Mouse (Mus musculus): ENCODE measurements at regions not wholly inside any gene's neighbourhood (a gene's known extent, or its start where the extent isn't known, plus 50 kb on each side); places are given as distances from the start of the nearest gene placed in this dataset.
A peak's percentile ranks its signal among the peaks of the same experiment; 100 is the strongest.

GRCm38 (mm10) chr15:11774717-11775116 lies 132.4 kb downstream of the Npr3 start:
- DNase-seq (ENCODE audit: low spot score), result no peak

GRCm38 (mm10) chr15:11770596-11770995 lies 136.5 kb downstream of the Npr3 start:
- DNase-seq (ENCODE audit: low spot score), result no peak

DNA sequence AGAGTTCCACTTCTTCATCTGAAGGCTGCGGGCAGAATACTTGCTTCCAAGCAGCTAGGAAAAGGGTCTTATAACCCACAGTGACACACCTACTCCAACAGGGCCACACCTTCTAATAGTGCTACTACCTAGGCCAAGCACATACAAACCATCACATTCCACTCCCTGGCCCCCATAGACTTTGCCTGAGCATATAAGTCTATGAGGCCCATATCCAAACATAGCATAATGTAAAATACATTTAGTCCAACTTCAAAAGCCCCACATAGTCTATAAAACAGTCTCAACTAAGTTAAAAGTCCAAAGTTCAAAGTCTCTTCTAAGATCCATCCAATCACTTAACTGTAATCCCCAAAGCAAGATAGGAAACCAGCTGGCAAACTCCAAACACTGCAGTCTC lies 149.1 kb downstream of the Npr3 start:
- DNase-seq (ENCODE audit: low spot score), result no peak

DNA sequence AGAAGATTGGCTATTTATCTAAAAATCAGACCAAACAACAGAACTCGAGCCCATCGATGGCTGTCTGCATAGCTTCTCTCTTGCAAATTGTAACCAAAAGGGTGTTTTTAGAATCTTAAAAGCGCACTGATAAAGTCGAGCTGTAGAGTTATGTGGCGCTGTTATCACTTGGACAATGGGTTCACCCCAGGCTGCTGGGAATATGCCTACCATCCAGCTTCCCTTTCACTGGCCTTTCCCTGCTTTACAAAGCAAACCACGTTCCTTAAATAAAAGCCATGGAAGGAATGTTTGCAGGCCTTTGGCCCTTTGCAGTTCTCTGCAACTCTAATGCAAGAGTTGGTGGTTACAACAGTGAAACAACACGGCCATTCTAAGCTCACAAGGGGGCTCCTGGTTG lies 150.3 kb downstream of the Npr3 start:
- DNase-seq (ENCODE audit: low spot score), result no peak

DNA sequence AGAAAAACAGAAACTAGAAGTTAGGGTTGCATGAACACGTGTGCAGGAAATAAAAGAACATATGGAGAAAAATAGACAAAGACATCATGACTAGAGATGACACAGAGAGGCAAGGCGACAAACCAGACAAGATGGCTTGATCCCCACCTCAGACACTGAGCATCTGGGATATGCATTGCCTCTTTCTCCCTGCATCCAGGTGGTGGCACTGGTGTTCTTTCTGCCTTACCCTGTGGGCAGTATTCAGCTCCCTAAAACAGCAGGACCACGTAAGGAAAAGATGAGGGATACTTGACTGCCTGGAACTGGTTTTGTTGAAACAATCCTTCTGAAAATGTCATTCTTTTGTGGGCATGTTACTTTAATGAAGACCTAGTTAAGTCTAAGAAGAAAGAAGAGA lies 153.9 kb downstream of the Npr3 start:
- DNase-seq (ENCODE audit: low spot score), result peak; percentile 45

- DNase-seq (ENCODE audit: low spot score), result no peak
Measured at GRCm38 (mm10) chr15:11750893-11751292, 156.2 kb downstream of the Npr3 start.

GRCm38 (mm10) chr15:11749509-11749908 lies 157.6 kb downstream of the Npr3 start:
- DNase-seq (ENCODE audit: low spot score), result no peak

DNA sequence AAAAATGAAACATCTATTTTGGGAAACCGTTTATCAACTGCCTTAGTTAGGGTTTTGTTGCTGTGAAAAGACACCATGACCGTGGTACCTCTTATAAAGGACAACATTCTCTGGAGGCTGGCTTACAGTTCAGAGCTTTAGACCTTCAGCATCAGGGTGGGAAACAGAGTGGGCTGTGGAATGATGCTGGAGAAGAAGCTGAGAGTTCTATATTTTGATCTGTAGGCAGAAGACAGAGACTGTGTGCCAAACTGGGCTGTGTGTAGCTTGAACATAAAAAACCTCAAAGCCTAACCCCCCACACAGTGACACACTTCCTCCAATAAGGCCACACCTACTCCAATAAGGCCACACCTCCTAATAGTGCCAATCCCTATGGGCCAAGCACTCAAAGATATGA lies 158.8 kb downstream of the Npr3 start:
- DNase-seq (ENCODE audit: low spot score), result no peak

GRCm38 (mm10) chr15:11746754-11747153 lies 160.3 kb downstream of the Npr3 start:
- no peak for DNase-seq (ENCODE audit: low spot score)

DNA sequence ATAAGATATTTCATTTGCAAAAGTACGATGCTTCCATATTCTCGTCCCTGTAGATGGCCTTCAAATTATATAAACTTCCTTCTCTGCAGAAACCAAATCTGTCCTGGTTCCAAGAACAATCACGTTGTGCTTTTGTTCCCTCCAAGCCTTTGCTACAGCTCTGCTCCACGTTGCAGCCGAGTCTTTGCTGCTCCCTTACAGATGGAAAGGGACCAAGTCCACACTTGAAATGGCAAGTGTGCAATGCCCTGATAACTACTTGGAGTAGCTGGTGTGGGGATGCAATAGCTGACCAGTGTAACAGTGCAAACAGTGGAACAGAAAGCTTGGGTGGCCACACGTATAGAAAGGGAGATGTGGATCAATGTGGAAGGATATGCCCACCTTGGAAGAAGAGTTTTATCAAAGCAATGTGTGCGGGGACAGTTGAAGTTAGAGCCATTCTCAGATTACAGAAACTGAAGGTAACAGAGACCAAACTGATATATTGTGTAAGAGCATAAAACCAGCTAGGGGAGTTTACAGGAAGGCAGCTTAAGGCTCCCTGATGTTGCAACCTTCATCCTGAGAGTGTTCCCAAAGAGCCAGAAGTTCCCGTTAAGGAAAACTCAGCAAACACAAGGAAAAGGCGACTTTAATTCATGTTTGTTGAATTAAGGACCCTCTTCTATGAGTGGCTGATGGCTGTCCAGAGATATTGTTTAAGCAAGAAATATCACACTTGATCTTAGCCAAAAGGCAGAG lies 161.3 kb downstream of the Npr3 start:
- no peak for DNase-seq (ENCODE audit: low spot score)

GRCm38 (mm10) chr15:11744903-11745302 lies 162.2 kb downstream of the Npr3 start:
- DNase-seq (ENCODE audit: low spot score), result no peak

DNA sequence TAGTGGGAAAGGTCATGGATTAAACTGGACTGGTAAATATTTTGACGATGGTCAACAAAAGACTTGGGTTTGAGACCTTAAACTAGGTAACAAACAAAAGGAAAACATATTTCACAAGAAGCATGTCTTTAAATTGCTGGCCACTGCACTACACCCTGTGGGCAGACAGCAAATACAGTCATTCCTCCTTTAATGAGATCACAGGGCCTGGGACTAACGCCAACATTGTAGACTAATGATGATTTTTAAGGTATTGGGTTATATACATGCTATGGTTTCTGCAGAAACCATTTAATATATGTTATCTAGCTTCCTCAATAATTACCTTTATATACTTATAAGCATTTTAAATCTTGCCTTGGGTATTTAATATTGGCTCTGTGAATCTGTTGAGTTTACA lies 162.8 kb downstream of the Npr3 start:
- no peak for DNase-seq (ENCODE audit: low spot score)

DNA sequence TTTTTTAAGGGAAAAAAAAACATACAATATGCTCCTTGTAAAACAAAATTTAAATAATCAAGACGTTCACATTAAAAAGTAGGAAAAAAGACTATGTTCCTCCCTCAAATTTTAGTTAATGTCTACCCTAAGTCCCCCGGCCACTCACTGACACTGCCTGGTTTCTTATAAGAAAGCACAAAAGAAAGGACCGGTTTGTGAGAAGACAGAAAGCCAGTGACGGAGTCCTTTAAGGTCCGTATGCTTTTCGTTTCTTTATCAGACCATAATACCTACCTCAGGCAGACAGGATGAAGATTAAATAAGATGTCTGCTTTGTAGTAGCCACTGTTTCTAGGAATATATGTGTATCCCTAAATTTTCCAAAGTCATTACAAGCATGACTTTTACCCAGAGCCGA lies 164.3 kb downstream of the Npr3 start:
- no peak for DNase-seq (ENCODE audit: low spot score)

DNA sequence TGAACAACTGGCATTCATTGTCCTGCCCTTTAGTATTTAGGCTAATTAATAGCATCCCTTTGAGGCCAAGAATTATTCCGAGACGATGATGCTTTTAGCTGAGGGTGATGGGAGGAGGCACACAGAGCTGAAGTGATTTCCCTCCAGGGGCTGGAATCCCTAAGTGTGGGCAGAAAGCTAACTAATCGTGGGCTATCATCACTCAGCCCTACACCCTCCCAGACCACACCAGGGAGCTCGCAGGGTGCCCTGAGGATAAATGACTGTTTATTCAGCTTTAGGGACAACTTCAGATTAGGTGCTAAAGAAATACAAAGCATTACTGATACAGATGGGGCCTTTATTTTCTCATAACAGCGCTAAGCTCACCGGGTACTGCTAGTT lies 164.7 kb downstream of the Npr3 start:
- no peak for DNase-seq (ENCODE audit: low spot score)

- DNase-seq (ENCODE audit: low spot score), result no peak
Measured at GRCm38 (mm10) chr15:11741598-11742345, 165.3 kb downstream of the Npr3 start.

GRCm38 (mm10) chr15:11737436-11738000 lies 169.6 kb downstream of the Npr3 start:
- no peak for DNase-seq (ENCODE audit: low spot score)

GRCm38 (mm10) chr15:11734639-11735265 lies 172.3 kb downstream of the Npr3 start:
- DNase-seq (ENCODE audit: low spot score), result no peak

- DNase-seq (ENCODE audit: low spot score), result no peak
Measured at GRCm38 (mm10) chr15:11729381-11729780, 177.7 kb downstream of the Npr3 start.

- DNase-seq (ENCODE audit: low spot score), result no peak
Measured at GRCm38 (mm10) chr15:11725620-11726530, 181.2 kb downstream of the Npr3 start.

DNA sequence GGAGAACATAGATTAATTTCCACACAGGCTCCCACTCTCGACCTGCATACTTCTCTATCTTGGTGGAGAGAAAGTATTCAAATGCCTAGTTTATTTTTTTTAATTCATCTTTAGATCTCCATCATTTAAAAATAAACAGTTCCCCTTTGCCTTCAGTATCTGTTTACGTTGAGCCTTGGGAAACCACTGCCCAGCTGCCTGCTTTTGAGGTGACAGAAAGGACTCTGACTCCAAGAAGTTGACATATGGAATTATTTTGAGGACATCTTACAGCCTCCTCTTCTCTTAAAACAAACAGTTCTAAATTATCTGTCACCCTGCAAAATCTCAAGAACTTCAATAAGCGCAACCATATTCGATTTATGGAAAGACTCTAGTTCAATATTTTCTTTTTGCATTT lies 186.4 kb downstream of the Npr3 start:
- DNase-seq (ENCODE audit: low spot score), result no peak

DNA sequence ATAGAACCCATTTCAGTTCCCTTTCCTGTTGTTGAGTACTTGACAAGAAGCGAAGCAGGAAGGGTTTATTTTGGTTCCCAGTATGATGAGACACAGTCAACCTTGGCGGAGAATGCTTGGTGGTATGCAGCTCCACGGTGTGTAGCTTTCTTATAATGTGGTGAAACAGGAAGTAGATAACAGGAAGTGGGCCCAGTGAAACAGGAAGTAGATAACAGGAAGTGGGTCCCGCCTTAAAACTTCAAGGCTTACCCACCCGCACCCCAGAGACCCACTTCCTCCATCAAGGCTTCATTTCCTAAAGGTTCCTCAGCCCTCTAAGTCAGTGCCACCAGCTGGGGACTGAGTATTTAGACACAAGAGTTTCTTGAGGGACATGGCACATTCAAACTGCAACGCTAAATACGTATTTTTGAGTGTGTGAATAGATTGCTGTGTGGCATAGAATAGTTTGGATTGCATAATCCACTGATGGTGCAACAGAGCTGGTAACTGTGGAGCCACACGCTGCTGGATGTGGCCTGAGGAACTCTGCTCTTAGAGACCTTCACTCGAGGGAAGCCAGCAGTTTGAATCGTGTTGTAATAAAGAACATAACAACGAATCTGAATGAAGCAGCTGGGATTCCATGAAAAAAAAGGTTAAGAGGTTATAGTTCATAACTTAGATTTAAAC lies 190.8 kb downstream of the Npr3 start:
- DNase-seq (ENCODE audit: low spot score), result no peak
